Mouse (Mus musculus): ENCODE results near the gene Spaca1.
"Not testable (repeated sequence)": the region's sequence is repeated elsewhere in the genome, so short reads cannot be mapped to it uniquely, and the experiment has no call there.

Gene Spaca1

GRCm38 (mm10) chr4:34049571-34050255 lies at the start of gene Spaca1:
Gene Spaca1, minus strand, starts transcription at chr4:34050191.
- DNase-seq, result peak; percentile 1 to 7

GRCm38 (mm10) chr4:34087286-34087685 lies 37.3 kb upstream of the Spaca1 start:
- not testable (repeated sequence) for DNase-seq

- DNase-seq, result no peak
Observed at GRCm38 (mm10) chr4:34081064-34081463, 31.1 kb upstream of the Spaca1 start.

GRCm38 (mm10) chr4:34069002-34069401 lies 19.0 kb upstream of the Spaca1 start:
- no peak for DNase-seq

GRCm38 (mm10) chr4:34058320-34058719 lies 8.3 kb upstream of the Spaca1 start:
- no peak for DNase-seq

GRCm38 (mm10) chr4:34026771-34027170 lies 23.2 kb downstream of the Spaca1 start:
- DNase-seq, result no peak

- no peak for DNase-seq
Observed at GRCm38 (mm10) chr4:34021456-34021855, 28.5 kb downstream of the Spaca1 start.

GRCm38 (mm10) chr4:33996382-33996781 lies 53.6 kb downstream of the Spaca1 start:
- DNase-seq, result peak in 1 of 2 experiments; percentile 5

GRCm38 (mm10) chr4:33992687-33993086 lies 57.3 kb downstream of the Spaca1 start:
- no peak for DNase-seq

GRCm38 (mm10) chr4:33988466-33989089 lies 61.4 kb downstream of the Spaca1 start:
- peak; percentile 4 to 11 for DNase-seq
